Mouse (Mus musculus) regulatory T cell (primary cell): ENCODE results near the gene Pdcd1lg2.

Experiments
- in situ Hi-C: fragments of 300-600 bp; cut with MboI, MseI; formaldehyde crosslinking; loops from one replicate; pipeline ENCODE4 v1.15.1; 2025; ENCODE audit warnings: high pct_unique_total_duplicates

The Pdcd1lg2 gene

DNA sequence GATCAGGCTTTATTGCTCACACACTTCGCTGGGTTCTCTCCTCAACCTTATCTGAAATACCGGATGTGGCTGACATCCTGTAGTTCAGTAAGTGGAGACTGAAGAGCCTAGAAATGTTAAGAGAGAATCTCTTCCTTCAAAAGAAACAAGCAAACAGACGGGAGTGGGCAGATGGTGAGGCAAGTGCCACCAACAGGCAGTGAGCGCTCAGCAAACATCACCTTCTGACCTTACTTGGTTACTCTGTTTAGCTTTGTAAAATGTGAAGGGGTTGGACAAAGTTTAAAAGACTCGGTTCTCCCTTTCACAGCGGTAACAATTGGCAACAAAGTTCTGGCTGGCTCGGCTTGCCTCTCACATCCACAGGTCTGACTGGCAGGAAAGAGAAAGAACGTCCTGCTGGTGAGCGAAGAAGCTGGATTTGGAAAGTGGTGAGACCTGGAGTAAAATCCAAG is 8.0 kb downstream of the Pdcd1lg2 start:
- in situ Hi-C loops: no loop called here

DNA sequence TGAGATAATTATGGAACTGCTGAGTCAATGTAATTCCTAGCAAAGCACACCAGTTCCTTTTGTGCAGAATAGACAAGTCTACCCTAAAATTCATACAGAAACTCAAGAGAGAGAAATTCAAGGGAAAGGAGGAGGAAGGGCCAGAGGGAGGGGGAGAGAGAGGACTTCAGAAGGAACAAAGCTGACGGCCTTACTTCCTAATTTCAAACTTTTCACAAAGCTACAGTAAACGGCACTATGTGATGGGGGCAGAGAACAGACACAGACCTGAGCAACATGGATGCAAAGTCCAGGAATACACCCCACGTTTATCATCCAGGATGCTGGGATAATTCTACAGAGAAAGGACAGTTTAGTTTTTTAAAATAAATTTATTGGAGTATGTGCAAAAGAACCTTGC is 8.8 kb downstream of the Pdcd1lg2 start:
- in situ Hi-C loops: no loop called here

DNA sequence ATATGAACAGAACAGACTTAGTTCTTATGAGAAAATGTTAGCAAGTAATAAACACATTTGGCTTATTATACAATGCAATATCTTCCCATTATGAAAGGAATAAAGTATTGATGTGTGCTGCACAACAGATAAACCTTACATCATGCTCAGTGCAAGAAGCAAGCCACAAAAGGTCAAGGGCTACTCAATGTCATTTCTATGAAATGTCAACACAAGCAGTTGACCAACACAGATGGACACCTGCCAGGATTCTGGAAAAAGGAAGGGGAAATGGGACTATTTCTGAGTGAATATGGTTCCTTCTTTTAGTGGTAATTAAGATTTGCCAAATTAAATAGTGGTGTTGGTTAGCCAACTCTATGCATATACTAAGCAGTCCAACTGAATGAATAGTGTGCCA is 9.2 kb downstream of the Pdcd1lg2 start:
- in situ Hi-C loops: no loop called here

DNA sequence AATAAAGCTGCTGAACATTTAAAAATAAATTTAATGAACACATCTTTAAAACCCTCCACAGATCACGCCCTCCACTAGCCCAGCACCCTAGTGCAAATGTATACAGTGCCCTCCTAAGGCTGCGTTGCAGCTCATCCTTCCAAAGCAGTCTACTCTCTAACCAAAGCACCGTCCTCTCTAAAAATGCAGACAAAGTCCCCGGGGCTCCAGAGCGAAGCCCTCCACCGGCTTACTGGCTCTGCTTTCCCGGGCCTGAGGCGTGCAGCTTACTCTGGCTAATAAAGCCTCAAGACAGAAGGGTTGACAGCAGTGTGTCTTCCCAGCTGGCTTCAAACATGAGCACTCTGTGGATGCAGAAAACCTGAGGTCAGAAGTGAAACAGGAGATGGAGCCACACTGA is 9.7 kb downstream of the Pdcd1lg2 start:
- in situ Hi-C loops: no loop called here

DNA sequence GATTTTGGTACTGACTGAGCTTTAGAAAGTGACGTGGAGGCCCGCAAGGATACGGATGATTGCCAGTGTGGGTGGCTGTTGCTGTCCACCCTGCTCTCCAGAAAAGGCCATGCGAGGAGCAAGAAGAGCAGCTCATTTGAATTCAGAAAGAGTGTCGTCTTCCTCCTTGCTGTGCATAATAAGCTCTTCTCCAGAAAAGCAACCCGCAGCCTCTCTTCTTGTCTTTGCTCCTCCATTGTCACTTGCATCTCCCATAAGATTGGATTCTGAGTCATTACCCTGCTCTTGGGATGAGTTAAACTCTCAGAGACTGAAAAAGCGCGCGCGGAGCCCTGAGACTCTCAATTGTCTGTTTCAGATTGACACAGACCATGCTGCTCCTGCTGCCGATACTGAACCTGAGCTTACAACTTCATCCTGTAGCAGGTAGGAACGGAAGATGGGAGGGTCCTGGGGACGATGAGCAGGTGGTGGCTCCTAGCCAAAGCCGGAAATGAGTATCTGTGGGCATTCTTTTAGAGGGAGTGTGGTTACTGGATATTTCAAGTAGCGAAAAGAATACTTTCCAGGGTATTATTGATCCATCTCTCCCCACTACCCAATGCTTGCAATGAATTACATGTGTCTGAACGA is 11.4 kb downstream of the Pdcd1lg2 start:
- in situ Hi-C loops: no loop called here

DNA sequence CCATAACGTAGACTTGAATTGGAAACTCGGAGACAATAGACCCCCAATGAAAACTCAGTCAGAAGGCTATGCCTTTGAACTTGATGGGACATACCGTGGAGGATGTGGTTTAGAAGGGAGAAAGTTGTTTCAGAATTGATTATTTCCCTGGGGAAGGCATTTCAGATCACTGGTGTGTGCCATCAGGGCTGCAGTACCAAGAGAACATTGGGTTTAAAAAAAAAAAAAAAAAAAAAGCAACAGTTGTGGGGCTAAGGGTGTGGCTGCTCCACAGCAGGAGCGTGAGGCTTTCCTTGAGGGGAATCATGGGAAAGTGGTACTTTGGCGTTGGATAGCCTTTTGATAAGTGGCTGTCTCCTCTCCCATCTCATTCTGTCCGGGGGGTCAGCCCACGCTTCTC is 12.1 kb downstream of the Pdcd1lg2 start:
- in situ Hi-C loops: no loop called here

DNA sequence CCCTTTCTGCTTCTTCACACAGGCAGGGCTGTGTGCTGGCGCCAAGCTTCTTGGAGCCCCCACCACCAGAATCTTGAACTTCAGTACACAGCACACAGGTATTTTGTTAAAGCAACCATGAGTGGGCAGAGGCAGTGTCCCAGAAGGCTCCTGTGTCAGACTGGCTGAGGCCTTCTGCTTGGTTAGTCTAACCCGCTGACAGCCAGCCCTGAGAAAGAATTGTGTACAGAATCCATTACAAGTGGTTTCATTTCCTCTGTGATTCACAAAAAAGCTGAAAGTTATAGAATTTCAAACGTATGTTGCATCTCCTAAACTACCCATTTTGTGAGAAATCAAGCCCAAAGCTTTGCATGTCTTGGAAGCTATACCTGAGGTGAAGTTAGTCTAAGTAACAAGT is 19.8 kb downstream of the Pdcd1lg2 start:
- in situ Hi-C loops: loop anchor here (10.0 kb wide), 1 partner anchor 226 kb away; no protein-coding TSS in a partner anchor

DNA sequence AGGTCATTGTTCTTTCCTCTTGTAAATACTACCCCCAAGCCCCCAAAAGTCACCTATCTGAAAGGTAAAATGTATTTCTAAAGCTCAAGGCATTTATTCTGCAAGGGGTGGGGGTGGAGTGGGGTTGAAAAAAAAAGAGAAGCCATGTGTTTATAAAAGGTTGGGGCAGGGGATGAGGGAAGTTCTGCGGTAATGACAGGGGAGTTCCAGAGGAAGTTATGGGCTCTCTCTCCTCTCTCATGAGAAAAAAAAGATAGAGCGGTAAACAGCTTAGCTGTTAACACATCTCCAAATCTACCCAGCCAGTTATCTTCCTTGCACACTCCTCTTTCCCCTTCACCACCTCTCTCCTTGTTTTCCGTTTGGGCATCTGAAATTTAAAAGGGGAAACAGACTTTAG is 20.2 kb downstream of the Pdcd1lg2 start:
- in situ Hi-C loops: loop anchor here (10.0 kb wide), 1 partner anchor 226 kb away; no protein-coding TSS in a partner anchor

DNA sequence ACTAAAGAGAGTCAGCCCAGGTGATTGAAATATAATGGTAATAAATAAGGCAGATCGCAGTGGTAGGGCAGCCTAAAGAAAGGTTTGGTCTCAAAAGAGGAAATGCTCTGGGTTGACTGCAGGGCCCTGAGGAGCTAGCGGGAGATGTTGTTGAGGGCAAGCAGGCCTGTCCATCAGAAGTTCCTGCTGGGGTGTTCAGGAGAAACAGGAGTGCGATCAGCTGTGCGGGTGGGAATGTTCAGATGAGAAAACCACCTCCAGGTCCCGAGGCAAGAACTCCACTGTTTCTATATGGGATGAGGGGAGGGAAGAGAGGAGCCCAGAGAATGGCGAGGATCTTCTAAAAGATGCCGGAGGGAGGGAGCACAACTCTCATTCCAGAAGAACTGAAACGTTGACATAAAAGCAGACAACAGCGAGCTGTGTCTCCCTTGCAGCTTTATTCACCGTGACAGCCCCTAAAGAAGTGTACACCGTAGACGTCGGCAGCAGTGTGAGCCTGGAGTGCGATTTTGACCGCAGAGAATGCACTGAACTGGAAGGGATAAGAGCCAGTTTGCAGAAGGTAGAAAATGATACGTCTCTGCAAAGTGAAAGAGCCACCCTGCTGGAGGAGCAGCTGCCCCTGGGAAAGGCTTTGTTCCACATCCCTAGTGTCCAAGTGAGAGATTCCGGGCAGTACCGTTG is 26.2 kb downstream of the Pdcd1lg2 start:
- in situ Hi-C loops: loop anchor here (10.0 kb wide), 1 partner anchor 232 kb away; no protein-coding TSS in a partner anchor

DNA sequence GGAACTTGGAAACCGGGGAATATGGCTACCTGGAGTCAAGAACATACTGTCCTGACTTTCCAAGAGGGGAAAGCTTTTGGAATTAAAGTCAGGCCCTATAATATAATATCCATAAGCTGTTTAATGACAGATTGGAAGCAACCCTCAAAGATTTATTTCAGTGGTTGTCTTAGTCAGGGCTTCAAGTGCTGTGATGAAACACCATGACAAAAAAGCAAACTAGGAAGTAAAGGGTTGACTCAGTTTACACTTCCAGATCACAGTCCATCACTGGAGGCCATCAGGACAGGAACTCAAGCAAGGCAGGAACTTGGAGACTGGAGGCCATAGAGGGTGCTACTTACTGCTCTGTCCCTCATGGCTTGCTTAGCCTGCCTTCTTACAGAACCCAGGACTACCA is 27.1 kb downstream of the Pdcd1lg2 start:
- in situ Hi-C loops: loop anchor here (10.0 kb wide), 1 partner anchor 233 kb away; no protein-coding TSS in a partner anchor

DNA sequence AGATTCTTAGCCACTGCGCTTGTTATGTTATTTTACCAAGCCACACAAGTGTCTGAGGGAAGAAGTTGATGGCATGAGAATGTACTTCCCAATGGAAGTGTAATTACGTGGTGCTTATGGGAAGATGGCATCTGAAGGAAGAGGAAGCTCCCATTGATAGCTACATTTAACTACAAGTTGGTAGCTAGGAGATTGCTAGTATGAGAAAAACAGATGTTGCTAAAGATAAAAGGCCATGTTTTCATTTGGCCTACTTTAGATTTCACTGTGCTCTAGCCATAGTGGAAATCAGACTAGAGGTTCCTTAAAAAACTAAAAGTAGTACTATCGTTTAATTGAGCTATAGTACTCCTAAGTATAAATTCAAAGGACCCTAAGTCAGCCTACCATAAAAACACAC is 28.5 kb downstream of the Pdcd1lg2 start:
- in situ Hi-C loops: loop anchor here (10.0 kb wide), 1 partner anchor 234 kb away; no protein-coding TSS in a partner anchor

DNA sequence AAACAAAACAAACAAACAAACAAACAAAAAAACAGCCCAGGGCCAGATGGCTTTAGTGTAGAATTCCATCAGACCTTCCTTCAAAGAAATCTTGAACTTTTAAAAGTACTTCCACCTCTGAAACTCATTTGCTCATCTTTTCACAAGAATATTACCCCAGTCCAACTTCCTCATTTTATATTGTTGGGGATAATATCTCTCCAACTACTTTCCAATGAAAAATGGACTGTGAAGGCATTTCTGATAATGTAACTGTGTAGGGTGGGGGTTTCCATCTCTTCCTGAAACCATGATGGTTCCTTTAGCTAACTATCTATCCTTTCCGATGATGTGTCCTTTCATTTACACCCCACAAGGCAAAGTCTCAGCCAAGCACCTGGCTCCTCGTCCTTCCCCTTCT is 31.8 kb downstream of the Pdcd1lg2 start:
- in situ Hi-C loops: no loop called here

DNA sequence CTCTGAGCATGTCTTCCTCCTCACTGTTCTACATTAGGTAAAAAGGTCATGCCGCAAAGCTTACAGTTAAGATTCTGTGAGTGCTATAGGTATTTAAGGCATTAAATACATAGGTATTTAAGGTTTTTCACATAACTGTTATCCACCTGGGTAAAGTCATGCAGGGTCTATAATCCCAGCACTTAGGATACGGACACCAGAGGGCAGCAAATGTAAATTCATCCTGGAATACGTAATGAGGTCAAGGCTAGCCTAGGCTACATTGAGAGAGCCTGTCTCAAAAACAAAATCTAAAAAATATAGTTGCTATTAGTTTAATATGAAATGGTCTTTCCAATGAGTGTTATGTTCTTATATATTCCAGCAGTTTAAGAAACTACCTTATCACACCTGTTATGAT is 33.6 kb downstream of the Pdcd1lg2 start:
- in situ Hi-C loops: no loop called here

DNA sequence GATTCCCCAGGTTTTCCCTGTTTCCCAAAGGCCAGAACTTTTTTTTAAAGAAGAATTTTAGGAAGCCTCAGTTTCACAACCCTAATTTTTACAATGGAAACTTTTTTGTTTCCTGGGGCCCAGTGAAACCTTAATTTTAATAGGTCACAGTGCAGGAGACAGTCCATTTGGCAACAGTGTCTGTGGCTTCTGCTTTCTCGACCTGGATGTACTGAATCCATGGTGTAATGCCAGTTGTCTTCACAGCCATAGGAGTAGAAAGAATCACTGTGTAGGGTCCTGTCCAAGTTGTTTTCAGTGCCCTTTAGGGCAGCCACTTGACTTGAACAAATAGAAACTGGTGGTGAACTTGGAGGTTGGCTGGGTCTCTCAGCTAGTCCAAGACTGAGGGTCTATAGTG is 37.7 kb downstream of the Pdcd1lg2 start:
- in situ Hi-C loops: no loop called here

DNA sequence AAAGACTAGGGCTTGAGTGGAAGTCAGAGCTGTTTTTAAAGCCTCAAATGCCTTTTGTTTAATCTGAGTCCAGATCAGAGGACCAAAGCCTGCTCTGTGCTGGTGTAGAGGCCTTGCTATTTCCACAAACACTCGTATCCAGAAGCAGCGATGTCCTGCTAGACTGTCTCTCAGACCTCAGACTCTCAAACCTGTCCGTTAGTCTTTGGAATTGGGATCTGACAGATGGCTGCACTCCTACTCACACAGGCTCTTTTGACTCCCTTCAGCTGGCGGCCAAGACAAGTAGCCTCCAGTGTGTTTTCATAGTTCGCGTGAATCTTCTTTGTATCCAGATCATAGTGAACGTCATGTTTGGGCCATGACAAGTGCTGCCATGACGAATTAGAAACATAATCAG is 39.7 kb downstream of the Pdcd1lg2 start:
- in situ Hi-C loops: loop anchor here (10.0 kb wide), 1 partner anchor 66 kb away; no protein-coding TSS in a partner anchor

DNA sequence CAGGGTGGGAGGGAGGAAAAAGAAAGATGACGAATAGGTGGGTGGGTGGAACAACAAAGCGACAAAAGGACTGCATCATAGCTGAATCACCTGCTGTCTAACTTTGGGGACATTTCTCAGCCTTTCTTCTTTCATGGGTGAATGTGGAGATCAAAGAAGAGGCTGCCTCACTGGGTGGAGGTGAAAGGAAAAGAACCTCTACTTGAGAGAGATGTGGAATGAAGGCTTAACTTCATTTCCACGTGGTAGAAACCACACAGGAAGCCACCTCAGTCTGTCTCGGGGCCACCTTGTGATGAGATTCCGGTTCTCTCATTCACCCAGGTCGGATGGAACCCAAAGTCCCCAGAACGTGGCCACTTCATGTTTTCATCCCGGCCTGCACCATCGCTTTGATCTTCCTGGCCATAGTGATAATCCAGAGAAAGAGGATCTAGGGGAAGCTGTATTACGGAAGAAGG is 43.5 kb downstream of the Pdcd1lg2 start:
- in situ Hi-C loops: loop anchor here (10.0 kb wide), 1 partner anchor 69 kb away; no protein-coding TSS in a partner anchor

DNA sequence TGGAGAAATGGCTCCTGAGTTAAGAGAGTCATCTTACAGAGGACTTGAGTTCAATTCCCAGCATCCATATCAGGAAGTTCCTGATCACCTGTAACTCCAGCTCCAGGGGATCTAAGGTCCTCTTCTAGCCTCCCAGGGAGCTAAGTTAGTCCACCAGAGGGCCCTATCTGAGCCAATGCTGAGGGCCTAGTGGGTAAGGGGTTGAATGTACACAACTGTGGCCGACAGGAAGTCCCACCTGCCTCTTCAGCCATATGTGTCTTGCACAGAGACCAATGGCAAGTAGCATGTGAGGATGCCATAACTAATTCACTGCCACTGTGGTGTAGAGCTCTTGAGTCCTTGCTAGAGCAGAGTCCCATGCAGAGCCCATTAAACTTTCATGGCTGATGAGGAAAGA is 44.4 kb downstream of the Pdcd1lg2 start:
- in situ Hi-C loops: loop anchor here (5.0 to 10.0 kb wide), 2 partner anchors 37 to 70 kb away; no protein-coding TSS in a partner anchor

DNA sequence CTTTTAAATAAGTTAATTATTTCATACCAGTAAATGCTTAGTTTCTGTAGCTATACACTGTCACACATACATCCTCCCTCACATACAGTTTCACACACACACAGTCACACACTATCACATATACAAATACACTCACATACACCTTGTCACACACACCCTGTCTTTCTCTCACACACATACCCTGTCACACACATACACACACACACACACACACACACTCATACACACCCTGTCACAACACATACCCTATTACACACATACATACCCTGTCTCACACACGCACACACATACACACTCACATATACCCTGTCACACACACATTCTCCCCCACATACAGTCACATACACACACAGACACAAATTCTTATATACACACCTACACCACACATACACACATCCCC is 47.3 kb downstream of the Pdcd1lg2 start:
- in situ Hi-C loops: loop anchor here (5.0 to 10.0 kb wide), 2 partner anchors 34 to 73 kb away; no protein-coding TSS in a partner anchor

DNA sequence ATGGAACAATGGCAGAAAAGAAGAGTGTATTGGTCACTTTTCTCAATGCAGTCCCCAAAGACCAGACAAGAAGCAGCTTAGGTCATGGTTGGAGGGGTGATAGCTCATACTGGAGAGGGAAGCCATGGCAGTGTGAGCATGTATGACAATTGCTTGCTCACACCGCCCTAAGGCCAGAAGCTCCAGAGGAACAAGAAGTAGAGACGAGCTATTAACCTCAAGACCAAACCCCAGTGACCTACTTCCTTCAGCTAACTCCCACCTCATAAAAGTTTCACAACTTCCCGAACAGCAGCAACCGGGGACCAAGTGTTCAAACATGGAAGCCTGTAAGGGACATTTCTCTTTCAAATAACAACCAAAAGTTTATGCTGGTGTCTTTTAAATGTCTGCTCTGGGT is 51.7 kb downstream of the Pdcd1lg2 start:
- in situ Hi-C loops: no loop called here

DNA sequence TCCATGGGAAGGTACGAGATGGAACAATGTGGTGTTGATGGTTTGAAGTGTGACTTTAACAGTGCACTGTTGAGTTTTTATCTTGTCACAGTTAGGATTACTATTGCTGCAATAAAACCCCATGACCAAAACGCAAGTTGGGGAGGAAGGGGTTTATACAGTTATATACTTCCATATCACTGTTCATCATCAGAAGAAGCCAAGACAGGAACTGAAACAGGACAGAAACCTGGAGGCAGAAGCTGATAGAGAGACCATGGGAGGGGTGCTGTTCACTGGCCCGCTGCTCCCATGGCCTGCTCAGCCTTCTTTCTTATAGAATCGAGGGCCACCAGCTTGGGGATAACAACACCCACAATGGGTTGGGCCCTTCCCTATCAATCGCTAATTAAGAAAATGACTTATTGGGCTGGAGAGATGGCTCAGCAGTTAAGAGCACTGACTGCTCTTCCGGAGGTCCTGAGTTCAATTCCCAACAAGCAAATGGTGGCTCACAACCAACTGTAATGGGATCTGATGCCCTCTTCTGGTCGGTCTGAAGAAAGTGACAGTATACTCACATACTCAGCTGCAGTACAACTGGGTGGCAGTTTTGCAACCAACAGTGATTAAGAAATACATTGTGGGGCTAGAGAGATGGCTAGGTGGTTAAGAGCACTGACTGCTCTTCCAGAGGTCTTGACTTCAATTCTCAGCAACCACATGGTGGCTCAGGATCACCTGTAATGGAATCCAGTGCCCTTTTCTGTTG is 53.1 kb downstream of the Pdcd1lg2 start:
- in situ Hi-C loops: no loop called here

DNA sequence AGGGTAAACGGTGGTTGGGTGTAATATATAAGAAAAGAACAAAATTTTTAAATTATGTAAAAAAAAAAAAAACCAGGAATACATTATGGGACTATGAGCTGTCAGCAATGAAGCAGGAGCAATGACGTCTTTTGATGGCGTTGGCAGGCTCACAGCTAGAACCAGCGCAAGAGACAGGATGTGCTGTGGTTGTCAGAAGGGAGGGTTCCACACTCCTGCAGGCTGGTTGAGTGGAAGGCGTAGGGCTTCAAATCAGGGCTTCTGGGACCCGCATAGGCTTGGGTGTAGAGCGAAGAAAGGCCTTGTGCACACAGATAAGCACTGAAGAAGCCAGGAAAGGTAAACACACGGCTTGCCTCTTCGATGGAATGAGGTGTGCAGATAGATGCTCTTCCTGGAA is 56.1 kb downstream of the Pdcd1lg2 start:
- in situ Hi-C loops: no loop called here
